Mouse (Mus musculus) lung, postnatal 0 days (tissue): ENCODE measurements around the gene Gm20481.

ENCODE experiments used
- CTCF ChIP-seq: IDR thresholded peaks from 2 replicates; pipeline ENCODE4 v1.5.1; 2016; ENCODE audit warnings: antibody characterized with exemption, mild to moderate bottlenecking
- EP300 ChIP-seq: IDR thresholded peaks from 2 replicates; pipeline ENCODE4 v1.6.1; 2016; ENCODE audit warnings: antibody characterized with exemption, mild to moderate bottlenecking, control low read depth

DNA sequence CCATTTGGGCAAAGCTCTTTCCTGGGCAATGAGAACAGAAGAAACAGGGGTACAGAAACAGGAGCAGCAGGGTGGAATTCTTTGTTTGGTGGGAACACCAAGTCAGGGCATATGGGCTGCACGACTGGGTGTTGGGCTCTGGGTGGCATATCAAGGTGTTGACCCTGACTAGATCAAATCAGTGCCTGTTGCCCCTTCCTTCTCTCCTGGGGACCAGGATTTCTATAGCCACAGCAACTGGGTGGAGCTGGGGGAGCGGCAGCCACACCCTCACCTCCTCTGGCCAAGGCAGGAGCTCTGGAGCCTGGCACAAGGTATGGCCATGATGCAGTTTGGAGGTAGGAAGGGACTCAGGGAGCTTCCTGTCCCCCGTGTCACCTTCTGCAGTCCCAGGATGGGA, 48.5 kb downstream of the Gm20481 start:
- TF ChIP-seq CTCF (no peak), EP300 (no peak)
